Mouse (Mus musculus): ENCODE results near the gene Dhps. TPM values are rescaled to one million over a fixed set of nuclear protein-coding genes. Genes with fewer than 3 reads are reported as not detected.

Dhps gene
- polyA plus RNA-seq (2015; fragmentation: Nextera tagmentation; extraction: Ambion mirVana): 103 and 111 TPM in 2 replicates

GRCm38 (mm10) chr8:85071514-85072281, at the start of gene Dhps:
Gene Dhps, plus strand, starts transcription at chr8:85071757.
- H3K27me3 ChIP-seq: no peaks in the 10 kb centered on the region
- no peaks in the 10 kb centered on the region for H3K9me3 ChIP-seq
- H3K4me1 ChIP-seq (replicated peaks): peaks cover 21% of the 10 kb centered on the region
- peak; percentile 89 for ATAC-seq (ENCODE audit: low FRiP score, low read depth)
- WGBS: under 1% methylated on average over 68 of the region's 68 CpGs
- peak within 1 kb of the TSS; percentile 95 for H3K27ac ChIP-seq (replicated peaks)
- H3K4me3 ChIP-seq: peak within 1 kb of the TSS; percentile 90
- H3K36me3 ChIP-seq: peaks cover 38% of the 10 kb centered on the region
- peak within 1 kb of the TSS; percentile 79 for H3K4me2 ChIP-seq
- peak within 1 kb of the TSS; percentile 79 for H3K9ac ChIP-seq

DNA sequence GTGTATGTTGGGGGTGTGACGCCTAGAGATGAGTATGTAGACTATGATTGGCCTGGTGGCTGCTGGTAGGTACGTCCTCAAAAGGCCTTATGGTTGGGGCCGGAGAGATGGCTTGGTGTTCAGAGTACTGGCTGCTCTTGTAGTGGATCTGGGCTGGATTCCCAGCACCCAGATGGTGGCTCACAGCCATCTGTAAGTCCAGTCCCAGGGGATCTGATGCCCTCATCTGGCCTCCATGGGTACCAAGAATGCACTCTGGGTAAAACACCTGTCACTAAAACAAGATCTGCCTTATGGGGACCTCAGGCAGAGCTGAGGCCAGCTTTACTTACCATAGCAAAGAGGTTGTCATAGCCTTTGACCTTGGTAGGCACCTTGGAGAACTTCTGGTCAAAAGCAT, 47.7 kb upstream of the Dhps start:
- no peak overlapping the region for H3K9ac ChIP-seq
- H3K27ac ChIP-seq (replicated peaks): no peak overlapping the region
- no peak for ATAC-seq (ENCODE audit: low FRiP score, low read depth)
- H3K9me3 ChIP-seq: no peaks in the 10 kb centered on the region
- 94% methylated on average over 3 of the region's 3 CpGs for WGBS
- peak overlapping the region; percentile 98 for H3K4me3 ChIP-seq
- no peaks in the 10 kb centered on the region for H3K27me3 ChIP-seq
- peak overlapping the region; percentile 90 for H3K4me2 ChIP-seq
- H3K36me3 ChIP-seq: peaks cover 31% of the 10 kb centered on the region
- peaks cover 36% of the 10 kb centered on the region for H3K4me1 ChIP-seq (replicated peaks)

GRCm38 (mm10) chr8:85025098-85025932, 46.2 kb upstream of the Dhps start, which contains the start of gene Asna1:
Gene Asna1, minus strand, starts transcription at chr8:85025281.
- Histone ChIP-seq H3K27me3 (no peaks in the 10 kb centered on the region), H3K27ac (replicated peaks) (peak within 1 kb of the TSS; percentile 77), H3K36me3 (peaks cover 28% of the 10 kb centered on the region), H3K9me3 (no peaks in the 10 kb centered on the region), H3K4me1 (replicated peaks) (peaks cover 41% of the 10 kb centered on the region), H3K4me3 (peak within 1 kb of the TSS; percentile 98), H3K4me2 (peak within 1 kb of the TSS; percentile 90), H3K9ac (peak within 1 kb of the TSS; percentile 79)
- peak; percentile 89 for ATAC-seq (ENCODE audit: low FRiP score, low read depth)
- WGBS: 6% methylated on average over 30 of the region's 30 CpGs

- peak within 1 kb of the TSS; percentile 94 for H3K27ac ChIP-seq (replicated peaks)
- peak within 1 kb of the TSS; percentile 90 for H3K4me2 ChIP-seq
- peak; percentile 75 for ATAC-seq (ENCODE audit: low FRiP score, low read depth)
- H3K36me3 ChIP-seq: peaks cover 37% of the 10 kb centered on the region
- H3K9me3 ChIP-seq: no peaks in the 10 kb centered on the region
- H3K27me3 ChIP-seq: no peaks in the 10 kb centered on the region
- H3K9ac ChIP-seq: peak within 1 kb of the TSS; percentile 99
- H3K4me3 ChIP-seq: peak within 1 kb of the TSS; percentile 98
- H3K4me1 ChIP-seq (replicated peaks): peaks cover 41% of the 10 kb centered on the region
- WGBS: under 1% methylated on average over 68 of the region's 75 CpGs
These were observed 44.7 kb upstream of the Dhps start, which contains the start of gene Trir for GRCm38 (mm10) chr8:85026670-85027515. Gene Trir, plus strand, starts transcription at chr8:85026823.

DNA sequence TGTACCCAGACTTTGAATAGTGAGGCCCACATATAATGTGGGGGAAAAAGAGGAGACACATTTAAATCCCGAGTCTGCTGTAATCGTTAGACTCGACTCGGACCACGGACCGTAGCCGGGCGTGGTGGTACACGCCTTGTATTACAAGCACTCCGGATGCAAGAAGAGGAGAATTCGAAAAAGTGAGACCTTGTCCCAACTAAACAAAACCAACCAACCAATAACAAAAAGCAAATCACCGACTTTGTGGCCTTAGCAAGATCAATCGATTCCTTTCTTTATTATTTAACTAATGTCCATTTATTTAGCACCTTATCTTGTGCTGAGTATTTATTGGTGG, 44.1 kb upstream of the Dhps start:
- no peaks in the 10 kb centered on the region for H3K9me3 ChIP-seq
- H3K27ac ChIP-seq (replicated peaks): peak overlapping the region; percentile 94
- peaks cover 41% of the 10 kb centered on the region for H3K4me1 ChIP-seq (replicated peaks)
- peak overlapping the region; percentile 90 for H3K4me2 ChIP-seq
- H3K27me3 ChIP-seq: no peaks in the 10 kb centered on the region
- 1% methylated on average over 13 of the region's 13 CpGs for WGBS
- peak overlapping the region; percentile 98 for H3K4me3 ChIP-seq
- ATAC-seq (ENCODE audit: low FRiP score, low read depth): no peak
- H3K36me3 ChIP-seq: peaks cover 37% of the 10 kb centered on the region
- H3K9ac ChIP-seq: peak overlapping the region; percentile 99

DNA sequence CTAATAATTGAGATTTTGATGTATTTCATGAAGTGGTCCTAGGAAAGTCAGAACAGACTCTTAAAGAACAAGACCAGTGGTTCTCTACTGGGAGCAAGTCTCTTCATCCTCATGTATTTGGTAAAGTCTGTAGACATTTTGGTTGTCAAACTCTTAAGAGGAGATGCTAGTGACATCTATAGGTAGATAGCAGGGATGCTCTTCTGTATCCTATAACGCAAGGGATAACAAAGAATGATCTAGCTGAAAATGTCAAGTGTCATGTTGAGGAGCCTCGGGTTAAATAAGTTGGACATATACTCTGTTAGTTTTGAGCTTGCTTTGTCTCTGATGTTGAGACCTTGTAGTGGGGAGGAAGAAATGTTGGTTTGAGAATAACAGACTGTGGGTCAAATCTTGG, 43.6 kb upstream of the Dhps start:
- Histone ChIP-seq H3K9me3 (no peaks in the 10 kb centered on the region), H3K27me3 (no peaks in the 10 kb centered on the region), H3K36me3 (peaks cover 41% of the 10 kb centered on the region), H3K9ac (peak overlapping the region; percentile 99), H3K27ac (replicated peaks) (no peak overlapping the region), H3K4me1 (replicated peaks) (peaks cover 41% of the 10 kb centered on the region), H3K4me2 (peak overlapping the region; percentile 90), H3K4me3 (peak overlapping the region; percentile 98)
- WGBS: 19% methylated on average over 2 of the region's 2 CpGs
- ATAC-seq (ENCODE audit: low FRiP score, low read depth): no peak

DNA sequence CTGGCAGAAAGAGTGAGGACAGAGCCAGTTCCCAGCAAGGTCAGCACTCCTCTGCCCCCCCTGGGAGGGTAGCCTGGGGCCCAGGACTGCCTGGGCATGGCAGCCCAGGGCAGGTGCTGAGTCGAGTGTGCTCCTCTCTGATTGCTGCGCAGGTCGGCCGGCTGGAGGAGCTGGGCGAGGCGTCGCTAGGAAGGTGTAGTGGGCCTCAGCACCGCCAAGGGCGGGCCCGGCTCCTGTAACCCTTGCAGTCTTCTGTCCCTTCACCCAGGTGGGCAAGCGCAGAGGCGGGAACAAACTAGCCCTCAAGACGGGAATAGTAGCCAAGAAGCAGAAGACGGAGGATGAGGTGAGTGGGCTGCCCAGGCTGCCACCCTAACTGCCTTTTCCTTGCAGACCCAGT, 42.3 kb upstream of the Dhps start:
- 92% methylated on average over 14 of the region's 14 CpGs for WGBS
- peak overlapping the region; percentile 90; the same call in 1 of the 2 replicates for H3K4me2 ChIP-seq
- peaks cover 35% of the 10 kb centered on the region for H3K36me3 ChIP-seq
- peak overlapping the region; percentile 98; the same call in 1 of the 2 replicates for H3K4me3 ChIP-seq
- no peak overlapping the region for H3K27ac ChIP-seq (replicated peaks)
- no peak for ATAC-seq (ENCODE audit: low FRiP score, low read depth)
- no peaks in the 10 kb centered on the region for H3K27me3 ChIP-seq
- no peak overlapping the region for H3K9ac ChIP-seq
- no peaks in the 10 kb centered on the region for H3K9me3 ChIP-seq
- H3K4me1 ChIP-seq (replicated peaks): peaks cover 34% of the 10 kb centered on the region

GRCm38 (mm10) chr8:85032622-85033311, 38.8 kb upstream of the Dhps start:
- Histone ChIP-seq H3K27ac (replicated peaks) (no peak overlapping the region), H3K27me3 (no peaks in the 10 kb centered on the region), H3K4me1 (replicated peaks) (peaks cover 32% of the 10 kb centered on the region), H3K36me3 (peaks cover 35% of the 10 kb centered on the region), H3K4me3 (no peak overlapping the region), H3K9ac (no peak overlapping the region), H3K9me3 (no peaks in the 10 kb centered on the region), H3K4me2 (no peak overlapping the region)
- 91% methylated on average over 4 of the region's 4 CpGs for WGBS
- ATAC-seq (ENCODE audit: low FRiP score, low read depth): no peak

- Histone ChIP-seq H3K4me1 (replicated peaks) (peaks cover 32% of the 10 kb centered on the region), H3K9me3 (no peaks in the 10 kb centered on the region), H3K27me3 (no peaks in the 10 kb centered on the region), H3K9ac (no peak overlapping the region), H3K4me3 (no peak overlapping the region), H3K36me3 (peaks cover 35% of the 10 kb centered on the region), H3K27ac (replicated peaks) (no peak overlapping the region), H3K4me2 (no peak overlapping the region; the same call in 1 of the 2 replicates)
- WGBS: 52% methylated on average over 1 of the region's 1 CpGs
- no peak for ATAC-seq (ENCODE audit: low FRiP score, low read depth)
These were observed 37.7 kb upstream of the Dhps start for GRCm38 (mm10) chr8:85033867-85034266.

GRCm38 (mm10) chr8:85034764-85035163, 36.8 kb upstream of the Dhps start:
- 7% methylated on average over 13 of the region's 13 CpGs for WGBS
- peak overlapping the region; percentile 94 for H3K4me2 ChIP-seq
- peaks cover 33% of the 10 kb centered on the region for H3K4me1 ChIP-seq (replicated peaks)
- peak overlapping the region; percentile 87 for H3K4me3 ChIP-seq
- H3K27me3 ChIP-seq: no peaks in the 10 kb centered on the region
- H3K36me3 ChIP-seq: peaks cover 33% of the 10 kb centered on the region
- H3K27ac ChIP-seq (replicated peaks): no peak overlapping the region
- ATAC-seq (ENCODE audit: low FRiP score, low read depth): no peak
- no peaks in the 10 kb centered on the region for H3K9me3 ChIP-seq
- no peak overlapping the region for H3K9ac ChIP-seq

DNA sequence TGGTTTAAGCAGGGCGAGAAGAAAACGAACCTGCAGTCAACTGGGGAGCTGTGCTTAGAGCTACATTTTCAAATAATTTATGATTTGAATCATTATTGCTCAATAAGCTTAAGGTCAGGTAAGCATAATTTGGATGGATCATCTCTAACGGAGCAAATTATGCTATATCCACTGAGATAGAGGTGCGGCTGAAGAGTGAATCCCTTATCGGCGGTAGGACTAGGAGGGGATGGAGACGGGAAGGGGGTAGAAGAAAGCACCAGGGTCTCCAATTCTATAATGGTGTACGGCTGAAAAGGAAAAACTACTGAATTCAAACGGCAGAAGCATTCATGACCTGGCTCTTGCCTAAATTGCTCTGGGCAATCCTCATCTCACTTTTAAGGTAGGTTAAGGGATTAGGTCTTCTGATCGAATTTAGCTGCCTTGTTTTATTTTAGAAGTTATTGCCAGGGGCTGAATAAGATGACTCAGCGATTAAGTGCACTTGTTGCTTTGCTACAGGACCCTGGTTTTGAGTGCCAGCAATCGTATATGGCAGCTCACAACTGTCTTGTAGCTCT, 36.3 kb upstream of the Dhps start:
- ATAC-seq (ENCODE audit: low FRiP score, low read depth): no peak
- peaks cover 28% of the 10 kb centered on the region for H3K36me3 ChIP-seq
- 6% methylated on average over 12 of the region's 12 CpGs for WGBS
- peaks cover 33% of the 10 kb centered on the region for H3K4me1 ChIP-seq (replicated peaks)
- peak overlapping the region; percentile 99; the same call in 1 of the 2 replicates for H3K27ac ChIP-seq (replicated peaks)
- peak overlapping the region; percentile 87 for H3K4me3 ChIP-seq
- no peaks in the 10 kb centered on the region for H3K9me3 ChIP-seq
- H3K9ac ChIP-seq: peak overlapping the region; percentile 90
- peak overlapping the region; percentile 94 for H3K4me2 ChIP-seq
- no peaks in the 10 kb centered on the region for H3K27me3 ChIP-seq
